Mouse (Mus musculus): ENCODE measurements at regions not wholly inside any gene's neighbourhood (a gene's known extent, or its start where the extent isn't known, plus 50 kb on each side); places are given as distances from the start of the nearest gene placed in this dataset.
"Not testable (repeated sequence)": the region's sequence is repeated elsewhere in the genome, so short reads cannot be mapped to it uniquely, and the experiment has no call there.

GRCm38 (mm10) chr13:73041233-73042040 is 218.8 kb upstream of the Irx4 start:
- no peak for DNase-seq

GRCm38 (mm10) chr13:73069840-73070530 is 190.3 kb upstream of the Irx4 start:
- no peak for DNase-seq

GRCm38 (mm10) chr13:73070531-73070908 is 189.8 kb upstream of the Irx4 start:
- no peak for DNase-seq

- DNase-seq = no peak
These were observed 189.2 kb upstream of the Irx4 start for GRCm38 (mm10) chr13:73071032-73071431.

- no peak for DNase-seq
These were observed 188.1 kb upstream of the Irx4 start for GRCm38 (mm10) chr13:73071854-73072852.

GRCm38 (mm10) chr13:73077866-73078430 is 182.3 kb upstream of the Irx4 start:
- no peak for DNase-seq

GRCm38 (mm10) chr13:73087815-73088214 is 172.5 kb upstream of the Irx4 start:
- DNase-seq = not testable (repeated sequence)

- DNase-seq = no peak
These were observed 168.4 kb upstream of the Irx4 start for GRCm38 (mm10) chr13:73091886-73092285.

- DNase-seq = no peak
These were observed 162.8 kb upstream of the Irx4 start for GRCm38 (mm10) chr13:73097502-73097901.

- DNase-seq = no peak
These were observed 160.9 kb upstream of the Irx4 start for GRCm38 (mm10) chr13:73099407-73099806.

- no peak for DNase-seq
These were observed 152.9 kb upstream of the Irx4 start for GRCm38 (mm10) chr13:73107250-73107993.

- no peak for DNase-seq
These were observed 143.3 kb upstream of the Irx4 start for GRCm38 (mm10) chr13:73116822-73117632.

- DNase-seq = no peak
These were observed 142.6 kb upstream of the Irx4 start for GRCm38 (mm10) chr13:73117633-73118076.

- no peak for DNase-seq
These were observed 137.3 kb upstream of the Irx4 start for GRCm38 (mm10) chr13:73122945-73123344.

GRCm38 (mm10) chr13:73131270-73131669 is 129.0 kb upstream of the Irx4 start:
- no peak for DNase-seq

GRCm38 (mm10) chr13:73132746-73133145 is 127.5 kb upstream of the Irx4 start:
- DNase-seq = no peak

- no peak for DNase-seq
These were observed 125.3 kb upstream of the Irx4 start for GRCm38 (mm10) chr13:73134929-73135328.

GRCm38 (mm10) chr13:73141302-73141701 is 119.0 kb upstream of the Irx4 start:
- no peak for DNase-seq

GRCm38 (mm10) chr13:73158016-73158415 is 102.3 kb upstream of the Irx4 start:
- no peak for DNase-seq

GRCm38 (mm10) chr13:73159454-73159853 is 100.8 kb upstream of the Irx4 start:
- DNase-seq = no peak

- no peak for DNase-seq
These were observed 100.4 kb upstream of the Irx4 start for GRCm38 (mm10) chr13:73159865-73160264.

Measured in thymus, postnatal 36 days (tissue).